Mouse (Mus musculus) liver, adult (tissue): ENCODE measurements around the gene Dyrk4.

Experiments
- GATA4 ChIP-seq: IDR thresholded peaks from 2 replicates; pipeline ENCODE4 v1.6.1; 2014; ENCODE audit warnings: mild to moderate bottlenecking, low read length; ENCODE audit not compliant: insufficient replicate concordance

Gene Dyrk4

DNA sequence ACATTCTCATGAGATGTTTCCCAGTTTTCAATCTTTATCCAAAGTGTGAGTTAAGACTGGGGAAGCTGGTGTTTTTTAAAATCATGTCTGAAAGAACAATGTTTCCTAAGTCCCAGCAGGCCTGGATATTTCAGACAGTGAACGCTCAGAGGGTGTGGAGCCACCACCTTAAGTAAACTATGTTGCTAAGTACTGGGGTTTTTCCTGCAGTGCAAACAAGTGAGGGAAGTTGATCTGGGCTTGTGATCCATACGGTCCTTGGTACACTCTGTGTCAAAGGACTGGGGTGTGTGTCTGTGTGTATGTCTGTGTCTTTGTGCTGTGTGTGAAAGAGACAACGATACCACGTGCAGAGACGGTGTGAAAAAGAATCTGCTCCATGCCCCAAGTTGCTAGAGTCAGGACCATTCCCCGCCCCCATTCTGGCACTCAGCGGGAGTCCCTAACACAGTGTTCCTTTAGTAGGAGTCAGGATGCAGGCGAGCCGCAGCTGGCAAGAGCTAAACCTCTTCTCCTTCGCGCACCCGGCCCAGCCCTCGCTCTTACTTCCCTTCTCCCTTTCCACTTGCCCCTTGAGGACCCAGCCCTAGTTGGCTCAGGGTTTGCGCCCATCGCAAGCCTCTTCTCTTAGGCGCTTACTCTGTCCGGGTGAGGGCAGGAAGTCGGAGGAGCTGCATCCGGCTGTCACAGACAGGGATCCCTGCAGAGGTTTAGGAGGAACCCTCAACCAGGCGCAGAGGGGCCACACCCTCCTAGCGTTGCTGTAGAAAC is at the start of gene Dyrk4:
TSS of gene Dyrk4 (minus strand) at position 729 of the 771 bp plus-strand sequence.
- TF ChIP-seq GATA4, result no peak

DNA sequence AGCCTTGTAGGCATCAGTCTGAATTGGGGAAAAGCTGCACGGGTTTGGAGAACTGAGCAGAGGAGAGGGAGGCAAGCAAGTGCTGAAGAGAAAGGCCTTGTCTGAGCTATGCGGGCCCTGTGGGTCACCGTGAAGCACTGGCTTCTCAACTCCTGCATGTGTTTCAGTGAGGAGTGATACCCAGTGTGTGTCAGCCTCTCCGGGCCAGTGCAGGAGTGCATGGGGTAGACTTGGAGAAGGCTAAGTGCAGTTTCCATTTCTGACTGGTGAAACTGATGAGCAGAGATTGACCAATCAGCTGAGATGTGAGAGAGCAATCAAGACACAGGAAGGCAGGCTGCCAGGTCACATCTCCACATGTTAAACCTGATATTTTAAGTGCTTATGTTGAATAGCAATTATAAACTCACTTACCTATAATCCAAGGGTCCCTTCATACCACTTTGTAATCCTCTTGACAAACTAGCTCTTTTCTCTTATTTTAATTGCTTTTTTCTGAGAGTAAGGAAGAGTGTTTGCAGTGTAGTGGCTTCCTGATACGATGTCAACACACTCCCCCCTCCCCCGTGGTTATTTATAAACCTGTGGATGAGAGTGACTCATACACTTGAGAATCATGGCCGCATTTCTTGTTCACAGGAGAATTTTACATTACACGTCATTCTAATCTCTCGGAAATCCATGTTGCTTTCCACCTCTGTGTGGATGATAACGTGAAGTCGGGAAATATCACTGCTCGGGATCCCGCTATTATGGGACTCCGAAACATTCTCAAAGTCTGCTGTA is 44.8 kb upstream of the Dyrk4 start:
- TF ChIP-seq GATA4, result no peak

DNA sequence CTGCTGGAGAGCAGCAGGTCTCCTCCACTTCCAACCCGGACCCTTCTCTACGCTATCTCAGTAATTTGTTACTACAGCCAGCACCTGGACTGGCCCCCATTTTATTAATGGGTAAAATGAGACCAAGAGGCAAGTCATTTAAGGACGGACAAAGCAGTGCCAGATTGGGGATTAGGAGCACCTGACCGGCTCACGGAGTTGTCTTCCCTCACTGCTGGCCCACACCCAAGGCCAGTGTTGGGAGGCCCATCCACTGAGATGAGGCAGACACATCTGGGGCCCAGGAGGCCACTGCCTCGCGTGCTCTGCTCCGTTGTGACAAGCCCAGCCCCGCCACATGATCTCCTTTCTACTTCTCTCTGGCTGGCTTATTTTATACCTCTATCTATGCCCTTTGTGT is 41.8 kb upstream of the Dyrk4 start:
- TF ChIP-seq GATA4, result no peak

DNA sequence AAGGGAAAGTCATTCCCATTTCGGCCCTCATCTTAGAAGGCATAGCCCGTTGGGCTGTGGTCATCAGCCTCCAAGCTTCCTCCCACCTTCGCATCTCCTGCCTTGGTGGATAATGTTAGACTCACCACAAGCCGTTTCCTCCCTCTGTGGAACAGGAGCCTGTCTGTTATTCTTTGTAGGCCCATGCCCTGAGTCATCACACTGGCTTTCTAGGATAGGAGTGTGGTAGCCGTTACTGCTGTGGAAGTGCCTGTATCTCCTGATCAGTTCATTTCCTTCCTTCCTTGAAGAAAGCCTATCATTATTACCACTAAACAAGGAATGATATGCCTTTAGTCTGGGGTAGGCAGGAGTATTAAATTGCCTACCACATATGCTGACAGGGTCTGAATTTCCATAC is 41.1 kb upstream of the Dyrk4 start:
- no peak for TF ChIP-seq GATA4

DNA sequence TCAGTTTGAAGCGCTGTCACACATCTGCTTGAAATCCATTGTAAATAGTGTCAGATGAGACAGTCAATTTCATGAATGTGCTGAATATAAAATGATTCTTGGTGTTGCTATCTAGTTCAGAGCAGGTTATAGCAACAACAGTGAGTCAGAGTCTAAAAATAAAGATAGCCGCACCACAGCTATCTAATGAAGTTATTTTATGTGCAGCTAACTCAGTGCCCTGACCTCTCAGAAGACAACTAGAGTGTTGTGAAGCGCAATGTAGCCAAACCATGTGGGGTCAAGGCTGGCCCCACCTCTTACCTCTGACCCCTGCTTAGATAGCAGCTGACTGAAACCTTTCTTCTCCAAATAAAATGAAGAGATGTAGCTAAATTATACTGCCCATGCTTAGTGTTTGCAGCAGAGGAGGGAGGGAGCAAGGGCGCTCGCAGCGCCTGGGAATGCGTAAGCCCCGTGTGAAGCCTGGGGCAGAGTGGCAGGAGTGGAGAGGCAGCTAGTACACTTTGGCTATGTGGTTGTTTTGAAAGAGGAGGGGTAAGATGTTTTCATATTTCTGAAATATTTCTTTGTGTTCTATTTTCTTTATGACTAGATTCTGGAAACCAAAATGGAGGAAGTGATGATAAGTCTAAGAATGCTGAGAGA is 39.9 kb upstream of the Dyrk4 start:
- TF ChIP-seq GATA4, result no peak

DNA sequence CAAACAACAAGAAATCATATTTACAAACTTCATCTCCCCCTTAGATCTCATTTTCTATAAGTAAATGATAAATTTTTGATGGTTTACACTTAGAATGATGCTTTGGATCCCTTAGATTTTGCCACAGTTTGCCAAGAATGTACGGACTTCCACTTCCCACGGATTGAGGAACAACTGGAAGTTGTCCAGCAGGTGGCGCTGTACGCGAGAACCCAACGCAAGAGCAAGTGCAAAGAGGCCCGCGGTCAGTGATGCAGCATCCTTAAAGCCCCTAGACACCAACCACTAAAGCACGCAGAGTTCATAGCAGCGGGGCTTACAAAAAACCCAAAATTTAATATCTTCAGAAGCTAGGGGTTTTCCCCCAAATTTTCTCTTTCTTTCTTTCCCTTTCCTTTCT is 34.1 kb upstream of the Dyrk4 start:
- TF ChIP-seq GATA4, result no peak

DNA sequence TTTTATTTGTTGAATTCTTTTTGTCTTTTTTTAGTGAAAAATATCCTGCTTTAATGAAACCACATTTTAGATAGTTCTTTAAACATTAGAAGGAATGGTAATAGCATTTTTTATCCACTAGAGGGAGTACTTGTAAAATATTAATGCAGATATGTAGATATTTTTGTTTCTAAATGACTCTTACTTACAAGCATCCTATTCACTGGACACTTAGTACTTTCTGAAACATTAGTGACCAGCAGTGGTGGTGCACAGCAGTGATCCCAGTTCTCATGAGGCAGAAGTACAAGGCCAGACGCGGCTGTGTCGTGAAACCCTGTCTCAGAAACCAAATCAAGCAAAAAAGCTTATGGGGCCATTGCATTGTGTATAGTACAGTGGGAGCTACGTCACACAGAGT is 26.7 kb upstream of the Dyrk4 start:
- no peak for TF ChIP-seq GATA4

DNA sequence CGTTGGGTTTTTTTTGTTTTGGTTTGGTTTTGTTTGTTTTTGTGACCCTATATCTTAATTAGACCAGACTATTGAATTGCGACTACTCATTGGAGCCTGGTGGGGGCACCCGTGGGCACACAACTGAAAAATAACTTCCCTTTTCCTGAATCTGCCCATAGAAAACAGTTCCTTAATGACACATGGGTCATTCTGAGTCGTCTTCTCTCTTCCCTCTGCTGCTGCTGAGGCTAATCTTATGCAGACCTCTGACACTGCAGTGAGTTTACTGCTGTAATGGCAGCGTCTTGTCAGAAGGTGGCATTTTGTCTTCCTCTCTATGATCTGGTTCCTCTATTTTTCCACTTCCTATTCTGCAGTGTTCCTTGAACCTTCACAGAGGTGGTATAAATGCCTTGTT is 18.8 kb upstream of the Dyrk4 start:
- no peak for TF ChIP-seq GATA4

DNA sequence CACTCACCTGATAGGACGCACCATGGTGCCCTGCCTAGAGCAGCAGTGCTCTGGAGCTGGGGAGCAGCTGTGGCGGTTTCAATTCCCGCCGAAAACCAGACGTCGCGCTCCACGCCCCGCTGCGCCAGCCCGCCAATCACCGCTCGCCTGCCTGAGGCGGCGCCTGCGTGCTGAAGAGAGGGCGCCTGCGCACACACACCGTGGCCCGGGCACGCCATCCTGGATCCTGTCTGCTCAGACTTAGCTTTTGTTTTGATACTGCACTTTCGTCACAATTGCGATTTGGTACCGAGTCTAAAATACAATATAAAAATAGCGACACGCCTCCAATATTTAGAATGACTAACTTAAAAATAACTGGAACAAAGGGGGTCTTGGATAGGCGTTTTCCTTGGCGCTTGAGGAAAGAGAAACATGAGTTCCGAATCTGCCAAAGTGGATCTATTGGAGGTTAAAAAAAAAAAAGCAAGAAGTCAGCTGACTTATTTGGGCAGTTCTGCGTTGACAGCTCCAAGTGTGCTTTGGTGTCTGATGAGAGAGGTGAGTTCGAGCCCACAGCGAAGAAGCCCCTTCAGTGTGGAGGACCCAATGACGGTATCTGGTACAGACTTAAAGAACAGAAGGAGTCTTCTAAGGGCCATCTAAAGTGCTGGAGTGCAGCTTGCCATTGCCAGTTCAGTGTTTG is 18.0 kb upstream of the Dyrk4 start, which contains the start of the genes Rad51ap1 and D6Wsu163e:
TSS of gene Rad51ap1 (minus strand) at position 101 of the 685 bp plus-strand sequence.
TSS of gene D6Wsu163e (plus strand) at position 476 of the 685 bp plus-strand sequence.
- TF ChIP-seq GATA4, result no peak

DNA sequence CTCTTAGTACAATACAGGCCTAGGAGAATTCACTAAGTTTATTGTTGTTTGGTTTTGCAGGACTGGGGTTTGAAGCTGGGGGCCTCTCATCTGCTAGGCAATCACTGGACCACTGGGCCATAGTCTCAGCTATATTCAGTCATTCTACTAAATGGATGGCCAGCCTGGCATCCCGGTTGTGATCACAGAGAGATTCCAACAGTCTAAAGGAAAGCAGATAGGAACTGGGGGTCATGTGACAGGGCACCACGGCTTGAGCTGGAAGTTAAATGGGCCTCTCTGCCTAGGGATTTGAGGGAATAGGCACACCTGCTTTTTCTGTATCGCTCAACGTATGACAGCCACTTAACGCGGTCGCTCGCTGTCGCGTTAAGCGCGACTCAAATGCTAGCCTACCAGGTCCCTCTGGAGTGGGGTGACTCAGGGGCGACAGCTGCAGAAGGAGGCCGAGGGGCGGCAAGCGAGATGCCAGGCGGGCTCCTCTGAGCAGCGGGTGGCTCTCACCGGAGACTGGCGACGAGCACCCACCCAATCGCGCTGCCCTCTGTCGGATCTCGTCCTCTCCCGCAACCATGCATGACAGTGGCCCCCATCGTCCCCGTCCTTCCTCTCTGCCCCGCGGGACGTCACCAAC is 17.3 kb upstream of the Dyrk4 start:
- TF ChIP-seq GATA4, result no peak

DNA sequence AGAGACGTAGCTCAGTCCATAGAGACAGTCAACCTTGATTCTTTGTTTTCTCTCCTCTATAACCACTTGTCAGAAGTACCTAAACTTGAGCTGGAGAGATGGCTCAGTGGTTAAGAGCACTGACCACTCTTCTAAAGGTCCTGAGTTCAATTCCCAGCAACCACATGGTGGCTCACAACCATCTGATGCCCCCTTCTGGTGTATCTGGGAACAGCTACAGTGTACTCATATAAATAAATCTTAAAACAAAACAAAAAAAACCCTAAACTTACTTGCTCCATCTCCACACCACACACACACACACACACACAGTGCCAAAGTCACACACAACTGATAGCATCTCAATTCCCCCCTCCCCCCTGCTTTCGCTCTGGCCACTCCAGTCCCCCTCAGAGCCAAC is 16.4 kb upstream of the Dyrk4 start:
- no peak for TF ChIP-seq GATA4

DNA sequence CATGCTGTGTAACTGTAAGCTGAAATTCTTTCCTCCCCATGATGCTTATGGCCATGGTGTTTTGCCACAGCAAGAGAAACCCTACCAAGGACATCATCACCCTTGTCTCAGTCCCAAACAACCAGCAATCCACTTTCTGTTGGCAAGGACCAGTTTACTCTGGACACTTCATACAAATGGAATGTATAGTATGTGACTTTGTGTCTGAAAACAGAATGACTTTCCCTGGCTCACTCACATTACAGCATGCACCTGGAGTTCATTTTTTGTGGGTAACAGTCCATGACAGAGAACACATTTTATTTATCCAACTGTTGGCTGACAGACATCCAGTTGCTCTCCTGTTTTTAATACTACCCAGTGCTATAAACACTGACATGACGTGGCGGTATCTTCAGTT is 11.3 kb upstream of the Dyrk4 start:
- TF ChIP-seq GATA4, result no peak

DNA sequence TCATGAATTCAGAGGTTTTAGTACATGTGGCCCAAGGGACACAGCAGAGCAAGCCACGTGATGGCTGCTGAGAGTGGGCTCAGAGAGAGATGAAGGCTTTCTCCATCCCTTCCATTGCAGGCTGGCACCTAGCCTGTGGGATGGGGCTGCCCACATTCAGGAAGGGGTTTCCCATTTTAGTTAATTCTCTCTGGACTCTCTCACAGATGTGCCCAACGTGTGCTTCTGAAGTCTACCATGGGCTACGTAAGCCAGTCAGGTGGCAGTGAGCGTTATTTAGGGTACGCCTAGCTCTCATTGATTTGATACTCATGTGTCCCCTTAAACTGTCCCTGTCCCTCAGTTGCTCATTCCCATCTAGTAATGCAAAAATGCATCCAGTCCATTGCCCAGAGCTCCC is 6.7 kb downstream of the Dyrk4 start:
- TF ChIP-seq GATA4, result no peak

DNA sequence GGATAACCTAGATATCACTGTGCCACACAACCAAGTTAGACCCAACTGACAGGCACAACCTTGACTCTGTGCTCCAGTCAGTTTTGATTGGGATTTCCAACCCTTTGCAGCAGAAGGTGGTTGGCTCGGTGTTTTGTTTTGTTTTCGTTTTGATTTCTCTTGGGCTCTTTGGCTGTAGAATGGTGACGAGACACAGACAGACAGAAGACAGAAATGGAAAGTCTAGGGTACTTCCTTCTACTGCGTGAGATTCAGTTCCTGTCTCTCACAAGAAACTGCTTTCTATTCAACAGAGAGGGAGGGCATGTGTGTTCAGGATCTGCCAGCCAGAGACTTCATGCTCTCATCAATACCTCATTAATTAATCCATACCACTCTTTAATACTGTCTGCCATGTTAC is 10.9 kb downstream of the Dyrk4 start:
- no peak for TF ChIP-seq GATA4

DNA sequence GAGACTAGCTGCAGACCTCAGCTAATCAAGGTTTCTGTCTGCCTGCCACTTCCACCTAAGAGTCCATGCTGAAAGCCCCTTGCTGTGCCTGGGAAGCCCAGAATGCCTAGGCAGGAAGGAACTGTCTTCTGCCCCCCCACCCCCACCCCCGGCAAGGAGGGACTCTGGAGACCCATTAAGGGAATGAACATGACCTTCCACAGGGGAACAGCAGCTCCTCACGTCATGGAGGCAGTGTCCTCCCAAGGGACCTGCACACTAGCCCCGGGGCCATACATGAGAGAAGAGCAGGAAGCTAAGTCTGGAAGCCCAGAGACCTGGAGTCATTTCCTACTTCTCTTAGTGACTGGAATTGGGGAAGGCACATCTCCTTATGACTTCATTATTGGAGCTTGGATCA is 13.8 kb downstream of the Dyrk4 start:
- TF ChIP-seq GATA4, result no peak
